Mouse (Mus musculus) lung, embryonic 15.5 days (tissue): ENCODE data around the gene Ptov1. TPM values are rescaled to one million over a fixed set of nuclear protein-coding genes. Genes with fewer than 3 reads are reported as not detected.

ENCODE experiments used
- ATAC-seq: fragments of 200-750 bp; cut with Nextera tagmentation; 2 replicates; pipeline ENCODE4 v1.8.0; 2017; ENCODE audit warnings: moderate number of reproducible peaks, borderline replicate concordance; ENCODE audit not compliant: low FRiP score, low TSS enrichment; ENCODE audit errors: extremely low read depth
- H3K27ac ChIP-seq: fragments of 300-500 bp; sonication (generic); 2 replicates; pipeline ENCODE4 v1.5.1; 2015; ENCODE audit warnings: moderate library complexity, mild to moderate bottlenecking, inconsistent platforms
- H3K27me3 ChIP-seq: fragments of 300-500 bp; sonication (generic); 2 replicates; pipeline ENCODE4 v1.6.1; 2015; ENCODE audit warnings: inconsistent platforms
- H3K36me3 ChIP-seq: fragments of 300-500 bp; sonication (generic); 2 replicates; pipeline ENCODE4 v1.6.1; 2015; ENCODE audit warnings: inconsistent platforms
- H3K4me1 ChIP-seq: fragments of 300-500 bp; sonication (generic); 2 replicates; pipeline ENCODE4 v1.6.1; 2015; ENCODE audit warnings: inconsistent platforms
- H3K4me2 ChIP-seq: fragments of 300-500 bp; sonication (generic); 2 replicates; pipeline ENCODE4 v1.6.1; 2015; ENCODE audit warnings: inconsistent platforms, mild to moderate bottlenecking, moderate library complexity
- H3K4me3 ChIP-seq: fragments of 300-500 bp; sonication (generic); 2 replicates; pipeline ENCODE4 v1.5.1; 2015; ENCODE audit warnings: mild to moderate bottlenecking, inconsistent platforms
- H3K9ac ChIP-seq: fragments of 300-500 bp; sonication (generic); 2 replicates; pipeline ENCODE4 v1.6.1; 2015; ENCODE audit warnings: inconsistent platforms
- H3K9me3 ChIP-seq: fragments of 300-500 bp; sonication (generic); 2 replicates; pipeline ENCODE4 v1.6.1; 2016; ENCODE audit warnings: inconsistent platforms
- WGBS: fragments of 180-500 bp; shearing (Covaris S2); methylation state at CpG from one replicate; pipeline ENCODE4 v1.1.7; 2015; 5-methylcytosine and 5-hydroxymethylcytosine counted together
- polyA plus RNA-seq: library from polyadenylated mRNA; unstranded; fragments of >200 nt; fragmentation: Nextera tagmentation; extraction: Ambion mirVana; gene quantifications from 2 replicates; pipeline ENCODE4 v1.2.1, GENCODE M21; 2015

Gene Ptov1
- polyA plus RNA-seq, 1 experiment from 2014 or later, result 398 TPM

- peaks cover 40% of the 10 kb centered on the region for H3K36me3 ChIP-seq
- peak within 1 kb of the TSS; percentile 60 for H3K4me3 ChIP-seq
- H3K9me3 ChIP-seq, result no peaks in the 10 kb centered on the region
- H3K27ac ChIP-seq, result peak within 1 kb of the TSS; percentile 98
- WGBS, result under 1% methylated on average over 54 of the region's 54 CpGs
- ATAC-seq, result peak; percentile 86
- H3K4me2 ChIP-seq, result peak within 1 kb of the TSS; percentile 76
- H3K9ac ChIP-seq, result peak within 1 kb of the TSS; percentile 67
- peaks cover 37% of the 10 kb centered on the region for H3K4me1 ChIP-seq
- no peaks in the 10 kb centered on the region for H3K27me3 ChIP-seq
Measured at GRCm38 (mm10) chr7:44848561-44849415, 20.8 kb downstream of the Ptov1 start, which contains the start of the genes Akt1s1 and Tbc1d17. Gene Akt1s1 (plus strand): TSS chr7:44848991. Gene Tbc1d17 (minus strand): TSS chr7:44849079.

GRCm38 (mm10) chr7:44847772-44848171, 21.8 kb downstream of the Ptov1 start:
- H3K27ac ChIP-seq, result no peak overlapping the region
- H3K36me3 ChIP-seq, result peaks cover 47% of the 10 kb centered on the region
- H3K27me3 ChIP-seq, result no peaks in the 10 kb centered on the region
- H3K4me3 ChIP-seq, result peak overlapping the region; percentile 60
- H3K9ac ChIP-seq, result peak overlapping the region; percentile 29
- H3K4me1 ChIP-seq, result peaks cover 27% of the 10 kb centered on the region
- no peak for ATAC-seq
- H3K4me2 ChIP-seq, result peak overlapping the region; percentile 76
- WGBS, result 75% methylated on average over 5 of the region's 5 CpGs
- H3K9me3 ChIP-seq, result no peaks in the 10 kb centered on the region

GRCm38 (mm10) chr7:44846804-44847203, 22.8 kb downstream of the Ptov1 start:
- peaks cover 25% of the 10 kb centered on the region for H3K4me1 ChIP-seq
- no peak overlapping the region for H3K27ac ChIP-seq
- no peaks in the 10 kb centered on the region for H3K9me3 ChIP-seq
- no peak overlapping the region for H3K9ac ChIP-seq
- H3K4me2 ChIP-seq, result no peak overlapping the region
- no peak for ATAC-seq
- no peak overlapping the region for H3K4me3 ChIP-seq
- H3K27me3 ChIP-seq, result no peaks in the 10 kb centered on the region
- H3K36me3 ChIP-seq, result peaks cover 52% of the 10 kb centered on the region
- 88% methylated on average over 7 of the region's 7 CpGs for WGBS

GRCm38 (mm10) chr7:44845006-44845405, 24.6 kb downstream of the Ptov1 start:
- Histone ChIP-seq H3K9ac (no peak overlapping the region), H3K4me3 (no peak overlapping the region), H3K4me2 (no peak overlapping the region), H3K27me3 (peaks cover 11% of the 10 kb centered on the region), H3K4me1 (peaks cover 12% of the 10 kb centered on the region), H3K36me3 (peaks cover 62% of the 10 kb centered on the region), H3K27ac (no peak overlapping the region), H3K9me3 (no peaks in the 10 kb centered on the region)
- whole genome bisulfite sequencing, result 92% methylated on average over 10 of the region's 10 CpGs
- no peak for ATAC-seq

- Histone ChIP-seq H3K9me3 (no peaks in the 10 kb centered on the region), H3K9ac (no peak overlapping the region), H3K27ac (no peak overlapping the region), H3K36me3 (peaks cover 61% of the 10 kb centered on the region), H3K27me3 (peaks cover 21% of the 10 kb centered on the region), H3K4me2 (no peak overlapping the region), H3K4me1 (peaks cover 11% of the 10 kb centered on the region), H3K4me3 (no peak overlapping the region)
- 95% methylated on average over 8 of the region's 8 CpGs for WGBS
- ATAC-seq, result no peak
Measured at GRCm38 (mm10) chr7:44841825-44842463, 27.6 kb downstream of the Ptov1 start.

GRCm38 (mm10) chr7:44840426-44840825, 29.2 kb downstream of the Ptov1 start:
- Histone ChIP-seq H3K27ac (no peak overlapping the region), H3K4me3 (no peak overlapping the region; the same call in 1 of the 2 replicates), H3K36me3 (peaks cover 46% of the 10 kb centered on the region), H3K9ac (no peak overlapping the region), H3K9me3 (no peaks in the 10 kb centered on the region), H3K4me2 (peak overlapping the region; percentile 57; the same call in 1 of the 2 replicates), H3K4me1 (peaks cover 19% of the 10 kb centered on the region), H3K27me3 (peaks cover 21% of the 10 kb centered on the region)
- no peak for ATAC-seq
- 51% methylated on average over 14 of the region's 14 CpGs for WGBS

GRCm38 (mm10) chr7:44839491-44840191, 29.9 kb downstream of the Ptov1 start:
- WGBS, result 2% methylated on average over 58 of the region's 58 CpGs
- peak overlapping the region; percentile 57 for H3K4me2 ChIP-seq
- peaks cover 21% of the 10 kb centered on the region for H3K27me3 ChIP-seq
- peaks cover 19% of the 10 kb centered on the region for H3K4me1 ChIP-seq
- H3K27ac ChIP-seq, result no peak overlapping the region
- peak; percentile 47; the same call in 1 of the 2 replicates for ATAC-seq
- H3K4me3 ChIP-seq, result peak overlapping the region; percentile 13
- H3K9ac ChIP-seq, result peak overlapping the region; percentile 2; the same call in 1 of the 2 replicates
- no peaks in the 10 kb centered on the region for H3K9me3 ChIP-seq
- H3K36me3 ChIP-seq, result peaks cover 38% of the 10 kb centered on the region

- Histone ChIP-seq H3K4me1 (peaks cover 19% of the 10 kb centered on the region), H3K9me3 (no peaks in the 10 kb centered on the region), H3K27me3 (peaks cover 21% of the 10 kb centered on the region), H3K9ac (peak overlapping the region; percentile 2; the same call in 1 of the 2 replicates), H3K4me2 (peak overlapping the region; percentile 57), H3K4me3 (peak overlapping the region; percentile 13), H3K27ac (no peak overlapping the region), H3K36me3 (peaks cover 33% of the 10 kb centered on the region)
- no peak; the same call in 1 of the 2 replicates for ATAC-seq
- WGBS, result 25% methylated on average over 11 of the region's 11 CpGs
Measured at GRCm38 (mm10) chr7:44839171-44839490, 30.5 kb downstream of the Ptov1 start.

- Histone ChIP-seq H3K9ac (no peak overlapping the region), H3K4me2 (no peak overlapping the region), H3K4me3 (no peak overlapping the region), H3K4me1 (peaks cover 19% of the 10 kb centered on the region), H3K27ac (no peak overlapping the region), H3K27me3 (peaks cover 21% of the 10 kb centered on the region), H3K36me3 (peaks cover 23% of the 10 kb centered on the region; the same call in 1 of the 2 replicates), H3K9me3 (no peaks in the 10 kb centered on the region)
- no peak for ATAC-seq
- WGBS, result 77% methylated on average over 6 of the region's 6 CpGs
Measured at GRCm38 (mm10) chr7:44838073-44838472, 31.5 kb downstream of the Ptov1 start.

- no peaks in the 10 kb centered on the region for H3K9me3 ChIP-seq
- no peak overlapping the region for H3K4me3 ChIP-seq
- no peak overlapping the region for H3K27ac ChIP-seq
- peaks cover 15% of the 10 kb centered on the region for H3K36me3 ChIP-seq
- no peak overlapping the region for H3K4me2 ChIP-seq
- H3K4me1 ChIP-seq, result peaks cover 25% of the 10 kb centered on the region
- H3K9ac ChIP-seq, result no peak overlapping the region
- no peak for ATAC-seq
- H3K27me3 ChIP-seq, result peaks cover 21% of the 10 kb centered on the region
- WGBS, result 74% methylated on average over 9 of the region's 9 CpGs
Measured at GRCm38 (mm10) chr7:44836423-44837053, 33.0 kb downstream of the Ptov1 start.

- Histone ChIP-seq H3K27ac (no peak overlapping the region), H3K4me2 (no peak overlapping the region)
- WGBS, result 39% methylated on average over 3 of the region's 3 CpGs
Measured at GRCm38 (mm10) chr7:44836016-44836404, 33.6 kb downstream of the Ptov1 start.

More at GRCm38 (mm10) chr7:44836016-44836404, 33.6 kb downstream of the Ptov1 start:
- Histone ChIP-seq H3K9me3 (no peaks in the 10 kb centered on the region), H3K9ac (no peak overlapping the region), H3K36me3 (peaks cover 18% of the 10 kb centered on the region), H3K4me3 (no peak overlapping the region), H3K4me1 (peaks cover 25% of the 10 kb centered on the region), H3K27me3 (peaks cover 21% of the 10 kb centered on the region)
- no peak for ATAC-seq
